Mouse (Mus musculus) induced T-regulatory cell, adult 2 months (primary cell): ENCODE data around the gene Nacad.
A peak's percentile ranks its signal among the peaks of the same experiment; 100 is the strongest.

Experiments used
- DNase-seq: peaks from one replicate; pipeline ENCODE4 v3.0.0-alpha.2; 2012; ENCODE audit warnings: low read depth

Gene Nacad

DNA sequence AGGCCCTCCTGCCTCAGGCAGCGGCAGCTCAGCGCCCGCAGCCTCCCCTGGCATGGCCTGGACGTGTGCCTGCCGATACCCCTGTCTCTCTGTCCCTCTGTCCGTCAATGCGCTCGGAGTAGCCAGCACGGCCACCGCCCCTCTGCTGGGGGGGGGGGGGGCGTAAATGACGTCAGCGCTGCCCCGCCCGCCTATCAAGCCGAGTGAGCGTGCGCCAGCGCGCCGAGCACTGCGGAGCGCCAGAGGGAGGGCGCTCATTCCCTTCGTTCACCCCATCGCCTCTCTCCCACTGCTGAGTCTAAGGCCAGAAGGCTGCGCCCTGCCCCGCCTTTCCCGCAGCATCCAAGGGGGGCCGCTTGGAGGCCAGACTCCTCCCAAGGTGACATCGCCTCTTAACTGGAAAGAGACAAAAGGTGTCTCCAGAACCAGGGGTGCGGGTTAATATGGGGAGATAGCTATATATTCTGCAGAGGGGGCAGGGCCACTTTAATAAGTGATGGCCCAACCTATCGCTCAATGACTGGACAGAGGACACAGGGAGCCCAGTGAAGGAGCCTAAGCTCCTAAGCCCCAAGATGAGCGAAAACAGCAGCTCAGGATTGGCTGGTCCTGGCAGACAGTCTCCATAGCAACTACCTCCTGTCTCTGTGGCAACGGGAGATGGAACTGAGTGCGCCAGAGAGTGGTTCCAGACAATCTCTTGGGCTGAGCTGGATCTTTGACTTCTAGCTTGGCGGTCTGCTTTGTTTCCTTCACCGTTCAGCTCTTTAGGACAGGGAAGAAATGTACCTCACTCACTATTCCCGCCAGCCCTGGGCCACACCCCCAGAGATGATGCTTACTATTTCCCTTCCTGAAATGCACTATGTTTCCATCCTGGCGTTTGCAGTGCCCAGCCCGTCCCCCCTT lies at the start of gene Nacad:
TSS of gene Nacad (minus strand) at position 563 of the 909 bp plus-strand sequence.
- peak; percentile 43 for DNase-seq

DNA sequence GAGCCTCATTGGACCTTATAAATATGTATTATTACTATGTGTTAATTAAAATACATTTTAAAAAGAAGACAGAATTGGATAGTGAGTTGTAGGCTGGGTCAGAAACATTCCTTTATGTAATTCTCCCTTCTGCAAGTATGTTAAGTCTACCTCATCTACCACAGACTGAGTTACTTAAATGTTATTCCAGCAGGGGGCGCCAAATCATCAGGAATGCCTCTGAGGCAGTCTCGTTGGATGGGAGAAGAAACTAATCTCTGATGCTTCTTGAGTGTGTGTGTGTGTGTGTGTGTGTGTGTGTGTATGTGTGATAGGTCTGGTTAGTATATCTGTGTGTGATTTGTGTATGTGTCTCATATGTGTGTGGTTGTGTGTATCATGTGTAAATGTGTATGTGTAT lies 49.0 kb upstream of the Nacad start:
- DNase-seq: peak; percentile 95

DNA sequence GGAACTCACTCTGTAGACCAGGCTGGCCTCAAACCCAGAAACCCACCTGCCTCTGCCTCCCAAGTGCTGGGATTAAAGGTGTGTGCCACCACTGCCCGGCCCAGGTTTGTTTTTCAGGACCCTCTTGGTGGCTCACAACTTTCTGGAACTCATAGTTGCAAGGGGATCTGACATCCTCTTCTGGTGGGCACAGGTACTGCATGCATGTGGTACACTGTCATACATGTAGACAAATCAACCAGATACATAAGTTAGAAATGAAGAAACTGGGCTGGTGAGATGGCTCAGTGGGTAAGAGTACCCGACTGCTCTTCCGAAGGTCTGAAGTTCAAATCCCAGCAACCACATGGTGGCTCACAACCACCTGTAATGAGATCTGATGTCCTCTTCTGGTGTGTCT lies 47.1 kb upstream of the Nacad start:
- peak; percentile 50 for DNase-seq

DNA sequence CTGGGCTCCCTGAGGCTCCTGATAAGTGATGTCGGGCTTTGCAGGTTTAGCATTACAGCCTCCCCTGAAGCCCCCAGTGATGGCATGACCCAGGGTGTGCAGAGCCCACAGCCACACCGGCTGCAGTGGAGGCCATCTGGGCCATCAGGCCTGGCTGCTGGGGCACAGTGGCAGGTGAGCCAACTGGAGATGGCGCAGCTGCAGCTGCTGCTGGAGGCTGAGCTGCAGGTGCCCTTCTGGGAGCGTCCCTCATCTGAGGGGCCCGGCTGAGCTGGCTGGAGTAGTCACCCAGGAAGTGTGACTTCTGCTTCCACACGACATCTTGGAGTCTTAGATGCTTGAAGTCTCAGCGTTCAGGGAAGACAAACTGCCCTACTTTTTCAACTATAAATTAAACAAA lies 44.7 kb upstream of the Nacad start:
- no peak for DNase-seq

DNA sequence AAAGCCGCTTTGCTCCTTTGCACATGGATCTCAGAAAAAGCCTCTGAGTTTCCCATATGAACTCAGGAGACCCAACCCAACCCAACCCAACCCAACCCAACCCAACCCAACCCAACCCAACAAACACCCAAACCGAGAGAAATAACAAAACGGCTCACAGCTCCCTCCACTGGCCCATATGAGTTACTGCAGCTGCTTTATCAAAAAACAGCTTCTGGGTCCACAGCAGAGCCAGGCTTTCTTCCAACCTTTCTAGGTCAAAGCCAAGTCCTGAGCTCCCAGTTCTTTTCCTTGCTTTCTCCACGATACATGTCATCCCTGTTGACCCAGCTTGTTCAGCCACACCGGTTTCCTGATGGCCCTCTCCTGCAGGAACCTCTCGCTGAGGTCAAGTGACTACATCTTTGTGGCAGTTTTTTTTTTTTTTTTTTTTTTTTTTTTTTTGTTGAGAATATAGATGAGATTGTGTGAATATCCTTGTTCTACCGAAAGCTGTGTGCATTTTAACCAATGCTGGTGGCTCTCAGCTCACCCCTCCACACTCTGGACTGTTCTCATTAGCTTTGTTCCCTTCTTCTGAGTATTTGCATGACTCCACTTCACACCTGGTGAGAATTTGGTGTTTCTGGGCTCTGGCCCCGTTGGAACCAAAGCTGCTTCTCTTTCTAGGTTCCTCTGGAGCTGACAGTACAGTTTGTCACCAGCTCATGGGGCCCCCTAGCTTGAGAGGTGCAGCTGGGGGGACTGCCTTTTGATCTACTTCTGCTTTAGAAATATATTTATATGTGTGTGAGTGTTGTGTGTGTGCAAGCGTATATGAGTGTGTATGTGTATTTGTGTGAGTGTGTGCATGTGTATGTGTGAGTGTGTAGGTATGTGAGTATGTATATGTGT lies 42.2 kb upstream of the Nacad start:
- DNase-seq: peak; percentile 42

DNA sequence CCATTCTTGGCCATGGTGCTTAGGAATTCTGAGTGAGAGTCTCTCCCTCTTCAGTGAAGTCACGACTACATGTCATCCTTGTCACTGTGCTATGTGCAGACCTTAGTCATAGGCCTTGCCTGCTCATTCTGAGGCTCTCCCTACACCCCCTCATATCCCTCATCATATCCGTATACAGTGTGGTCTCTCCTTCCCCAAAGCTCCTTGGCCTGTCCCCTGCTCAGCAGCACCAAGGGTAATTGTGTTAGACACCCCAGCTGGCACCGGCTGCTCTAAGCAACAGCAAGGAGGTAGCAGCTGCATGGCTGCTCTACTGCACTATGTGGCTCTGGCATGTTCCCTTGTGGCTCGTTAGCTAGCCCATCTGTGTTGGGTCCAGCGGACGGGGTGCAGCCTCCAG lies 38.7 kb upstream of the Nacad start:
- no peak for DNase-seq

DNA sequence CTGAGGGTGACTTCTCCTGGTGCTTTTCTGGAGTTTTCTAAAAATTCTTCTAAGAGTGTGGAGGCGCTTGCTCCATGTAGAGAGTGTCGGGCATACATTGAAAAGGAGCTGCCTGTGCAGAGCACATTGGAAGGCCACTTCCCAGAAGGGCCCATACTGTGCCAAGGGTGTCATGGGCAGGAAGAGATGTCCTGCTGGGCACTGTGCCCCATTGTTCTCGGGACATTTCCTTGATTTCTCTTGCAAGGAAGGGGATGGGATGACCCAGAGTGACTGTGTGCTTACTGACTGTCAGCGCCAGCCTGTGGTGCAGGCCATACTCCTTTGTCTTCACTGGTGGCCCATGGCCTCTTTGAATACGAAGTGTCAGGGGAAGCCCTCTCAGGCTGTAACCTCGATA lies 33.2 kb upstream of the Nacad start:
- no peak for DNase-seq

DNA sequence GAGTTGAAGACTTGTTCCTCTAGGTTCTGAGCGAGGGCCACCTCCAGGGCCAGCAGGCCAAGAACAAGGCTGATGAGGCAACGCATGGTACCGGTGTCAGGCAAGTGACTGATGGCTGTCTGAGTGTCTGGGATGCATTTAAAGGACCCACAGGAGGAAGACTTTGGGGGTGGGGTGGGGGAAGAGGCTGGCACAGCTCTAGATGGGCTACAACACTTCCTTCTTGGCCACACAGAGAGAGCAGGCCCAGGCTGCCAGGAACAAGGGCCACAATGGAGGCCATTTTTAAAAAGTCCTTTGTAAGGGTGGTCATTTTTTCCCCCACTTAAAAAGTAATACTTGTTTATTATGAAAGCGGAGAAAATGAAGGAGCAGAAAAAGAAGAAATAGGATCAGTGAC lies 32.7 kb upstream of the Nacad start, which contains the start of gene Wap:
TSS of gene Wap (minus strand) at position 101 of the 400 bp plus-strand sequence.
- DNase-seq: no peak

DNA sequence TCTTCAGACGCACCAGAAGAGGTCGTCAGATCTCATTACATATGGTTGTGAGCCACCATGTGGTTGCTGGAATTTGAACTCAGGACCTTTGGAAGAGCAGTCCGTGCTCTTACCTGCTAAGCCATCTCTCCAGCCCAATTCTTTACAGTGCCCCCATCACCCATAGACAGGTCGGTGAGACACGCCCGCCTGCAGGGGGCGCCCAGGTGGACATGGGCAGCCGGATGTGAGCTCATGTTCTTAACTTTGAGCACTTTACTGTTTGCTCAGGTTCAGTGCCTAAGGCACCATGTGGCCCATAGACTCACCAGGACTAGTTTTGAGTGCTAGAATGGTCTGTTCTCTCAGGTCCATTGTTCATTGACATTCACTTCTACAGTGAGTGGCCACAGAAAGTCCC lies 30.3 kb upstream of the Nacad start:
- peak; percentile 58 for DNase-seq

DNA sequence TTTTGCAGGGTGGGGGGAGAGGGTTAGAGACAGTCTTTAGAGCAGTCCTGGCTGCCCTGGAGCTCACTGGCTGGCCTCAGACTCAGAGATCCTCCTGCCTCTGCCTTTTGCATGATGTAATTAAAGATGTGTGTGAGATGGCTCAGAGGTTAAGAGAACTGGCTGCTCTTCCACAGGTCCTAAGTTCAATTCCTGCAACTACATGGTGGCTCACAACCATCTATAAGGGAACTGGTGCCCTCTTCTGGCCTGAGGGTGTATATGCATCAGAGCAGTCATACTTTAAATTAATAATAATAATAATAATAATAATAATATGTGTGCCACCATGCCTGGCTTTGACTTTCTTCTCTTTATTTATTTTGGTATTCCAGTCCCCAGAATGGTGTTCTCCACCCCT lies 23.8 kb upstream of the Nacad start:
- DNase-seq: peak; percentile 76

DNA sequence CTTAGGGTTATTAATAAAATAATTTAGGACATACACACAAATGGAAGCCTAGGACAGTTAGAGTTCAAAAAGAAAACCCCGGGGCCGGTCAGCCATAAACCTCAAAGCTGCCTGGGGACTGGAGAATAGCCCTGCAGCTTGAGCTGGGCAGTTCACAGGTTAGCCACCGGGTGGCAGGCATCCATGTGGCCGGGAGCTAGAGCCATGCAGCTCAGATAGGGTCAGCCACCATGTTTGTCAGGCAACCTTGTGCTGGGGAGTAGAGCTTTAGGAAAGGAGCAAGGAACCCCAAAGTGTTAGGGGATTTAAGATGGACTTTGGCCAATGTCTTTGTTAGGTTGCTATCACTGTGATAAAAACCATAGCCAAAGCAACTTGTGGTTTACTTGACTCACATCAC lies 22.7 kb upstream of the Nacad start:
- peak; percentile 73 for DNase-seq

DNA sequence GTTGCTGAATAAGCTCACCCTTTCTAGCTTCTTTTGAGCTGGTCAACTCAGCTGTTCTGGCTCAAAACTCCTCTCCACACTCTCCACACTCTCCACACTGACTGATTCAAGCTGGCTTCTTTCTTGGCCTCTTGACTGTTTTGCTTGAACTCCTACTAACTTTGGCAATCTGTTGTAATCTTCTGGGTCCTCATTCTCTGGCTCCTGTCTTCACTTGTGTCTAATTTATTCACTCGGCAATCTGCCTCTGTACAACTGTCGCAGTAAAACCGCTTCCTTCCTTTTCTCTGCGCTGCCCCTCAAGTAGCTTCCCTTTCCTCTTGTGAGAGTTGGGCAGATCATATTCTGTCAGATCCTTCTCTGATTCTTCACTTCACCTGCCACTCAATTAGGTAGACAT lies 21.9 kb upstream of the Nacad start:
- DNase-seq: peak; percentile 77

DNA sequence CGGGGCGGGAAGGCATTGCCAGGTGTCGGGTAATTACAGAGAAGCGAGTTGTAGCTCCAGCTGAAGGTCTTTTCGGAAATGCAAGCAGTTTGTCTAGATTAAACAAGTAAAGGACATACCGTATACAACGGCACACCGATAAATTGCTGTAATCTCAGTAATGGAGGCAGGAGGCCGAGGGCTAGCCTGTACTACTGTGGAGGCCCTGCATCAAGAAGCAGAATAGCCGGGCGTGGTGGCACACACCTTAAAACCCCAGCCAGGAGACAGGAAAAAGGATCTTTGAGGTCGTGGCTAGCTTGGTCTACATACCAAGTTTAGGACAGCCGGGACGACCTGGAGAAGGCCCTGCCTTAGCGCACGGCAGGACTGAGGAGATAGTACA lies 20.5 kb upstream of the Nacad start:
- DNase-seq: no peak

DNA sequence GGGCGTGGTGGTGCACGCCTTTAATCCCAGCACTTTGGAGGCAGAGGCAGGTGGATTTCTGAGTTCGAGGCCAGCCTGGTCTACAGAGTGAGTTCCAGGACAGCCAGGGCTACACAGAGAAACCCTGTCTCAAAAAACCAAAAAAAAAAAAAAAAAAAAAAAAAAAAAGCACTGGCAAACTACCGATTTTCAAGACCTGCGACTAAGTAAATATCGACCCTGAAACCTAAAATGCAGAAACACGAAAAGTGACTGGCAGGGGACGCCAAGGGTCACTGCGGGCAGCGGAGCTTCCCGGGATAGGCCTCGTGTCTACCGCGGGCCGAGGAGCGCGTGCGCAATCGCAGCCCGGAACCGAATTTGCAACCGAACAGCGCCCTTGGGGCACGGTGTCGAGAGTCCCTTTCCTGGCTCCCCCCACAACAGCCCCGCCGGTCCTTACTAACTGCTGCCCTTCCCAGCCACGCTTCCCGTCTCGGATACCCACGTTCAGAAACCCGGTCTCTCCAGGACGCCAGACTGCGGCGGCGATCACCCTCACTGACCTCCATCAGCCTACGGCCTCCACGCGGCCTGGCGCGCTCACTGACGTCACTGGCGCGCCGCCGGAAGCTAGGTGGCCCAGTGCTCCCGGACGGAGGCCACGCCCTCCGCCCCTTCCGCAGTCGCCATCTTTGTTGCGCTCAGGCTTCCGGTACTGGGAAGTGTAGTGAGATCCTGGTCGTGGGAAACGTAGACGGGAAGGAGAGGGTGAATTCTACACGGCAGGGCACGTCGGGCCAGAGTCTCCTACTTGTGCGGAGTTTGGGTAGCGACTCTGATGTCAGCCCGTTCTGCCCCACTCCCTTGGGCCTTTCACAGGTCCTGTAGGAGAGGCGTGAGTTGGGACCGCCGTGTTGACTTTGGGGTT lies 19.9 kb upstream of the Nacad start, which contains the start of gene Tbrg4:
TSS of gene Tbrg4 (minus strand) at position 590 of the 910 bp plus-strand sequence.
- DNase-seq: peak; percentile 97

DNA sequence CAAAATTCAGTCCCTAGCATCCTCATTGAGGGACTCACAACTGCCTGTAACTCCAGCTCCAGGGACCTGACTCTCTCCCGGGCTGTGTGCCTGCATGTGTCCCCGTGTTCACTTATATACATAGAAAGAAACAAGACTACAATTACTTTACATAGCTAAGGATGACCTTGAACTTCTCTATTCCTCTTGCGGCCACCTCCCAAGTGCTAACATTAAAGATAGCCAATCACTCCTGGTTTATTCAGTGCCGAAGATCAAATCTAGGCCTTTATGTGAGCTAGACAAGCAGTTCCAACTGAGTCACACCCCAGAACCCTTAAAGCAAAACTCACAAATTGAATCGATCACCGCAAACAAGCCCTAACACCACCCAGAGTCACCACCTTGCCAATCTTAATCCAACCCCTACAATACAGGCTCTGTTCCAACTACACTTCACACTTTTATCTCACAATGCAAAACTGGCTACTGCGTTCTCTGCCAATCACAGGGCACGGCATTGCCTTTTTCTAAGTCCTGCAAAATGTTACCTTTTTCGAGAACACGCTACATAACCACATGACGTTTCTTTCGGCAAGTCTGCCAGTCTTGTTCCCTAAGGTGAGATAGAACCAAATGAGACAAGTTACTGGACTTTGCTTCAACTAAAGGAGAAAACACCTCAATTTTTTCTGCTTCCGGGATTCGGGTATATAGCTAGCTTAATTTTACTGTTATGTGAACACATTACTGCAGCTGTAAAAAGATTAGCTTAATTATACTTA lies 18.9 kb upstream of the Nacad start:
- DNase-seq: peak; percentile 39

DNA sequence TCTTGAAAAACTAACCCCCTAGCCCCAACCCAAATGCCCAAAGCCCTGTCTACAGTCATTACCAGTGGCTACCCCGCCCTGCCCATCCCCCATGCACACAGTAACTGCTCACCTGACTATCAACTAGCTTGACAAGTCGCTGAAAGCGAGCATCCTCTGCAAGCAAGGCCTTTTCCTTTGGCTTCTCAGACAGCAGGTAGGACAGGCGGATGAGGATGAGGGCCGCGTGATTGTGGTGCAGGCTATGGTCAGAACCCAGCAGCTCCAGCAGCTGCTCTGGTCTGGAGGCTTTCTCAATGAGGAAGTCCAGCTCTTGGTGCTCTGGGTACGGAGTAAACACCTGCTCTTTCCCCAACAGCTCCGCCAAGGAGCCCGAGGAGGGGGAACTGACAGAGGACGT lies 17.9 kb upstream of the Nacad start:
- no peak for DNase-seq

DNA sequence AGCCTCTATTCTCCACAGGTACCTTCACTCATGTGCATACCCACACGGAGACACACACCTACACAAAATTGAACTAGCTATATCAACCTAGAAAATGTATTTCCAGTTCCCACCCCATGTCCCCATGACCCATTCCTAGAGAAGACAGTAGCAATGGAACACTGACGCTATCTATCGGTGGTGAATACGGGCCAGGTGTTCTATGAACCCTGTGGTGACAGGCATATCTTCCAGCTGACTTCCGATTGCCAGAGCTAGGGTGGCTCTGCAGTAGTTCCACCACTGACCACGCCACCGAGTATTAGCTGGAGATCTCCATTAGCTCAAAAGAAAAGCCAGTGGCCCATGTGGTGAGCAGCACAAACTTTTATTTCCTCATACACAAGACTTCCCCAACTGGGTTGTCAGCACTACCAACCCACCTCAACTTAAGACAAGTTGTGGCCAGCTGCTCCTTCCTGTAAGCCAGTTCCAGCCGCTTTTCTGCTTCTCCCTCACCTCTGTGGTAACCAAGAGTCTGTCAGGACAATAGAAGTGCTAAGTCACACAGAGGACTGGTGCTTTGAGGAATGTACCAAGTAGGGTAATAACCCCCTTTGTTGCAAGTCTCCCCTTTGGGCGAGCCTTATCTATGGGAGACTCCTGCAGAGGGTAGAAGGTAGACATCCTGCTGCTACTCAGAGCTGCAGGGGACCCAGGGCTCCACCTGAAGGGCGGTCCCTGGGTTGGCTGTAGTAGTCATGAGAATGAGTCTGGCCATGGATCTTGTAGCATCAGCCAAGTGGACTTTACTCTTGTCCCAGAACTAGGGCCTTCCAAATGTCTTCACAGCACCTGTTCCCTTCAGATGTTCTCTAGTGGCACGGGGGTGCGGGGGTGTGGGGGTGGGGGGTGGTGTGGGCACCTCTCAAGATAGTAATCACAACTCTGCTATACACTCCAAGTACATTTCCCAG lies 9.7 kb upstream of the Nacad start:
- DNase-seq: no peak

DNA sequence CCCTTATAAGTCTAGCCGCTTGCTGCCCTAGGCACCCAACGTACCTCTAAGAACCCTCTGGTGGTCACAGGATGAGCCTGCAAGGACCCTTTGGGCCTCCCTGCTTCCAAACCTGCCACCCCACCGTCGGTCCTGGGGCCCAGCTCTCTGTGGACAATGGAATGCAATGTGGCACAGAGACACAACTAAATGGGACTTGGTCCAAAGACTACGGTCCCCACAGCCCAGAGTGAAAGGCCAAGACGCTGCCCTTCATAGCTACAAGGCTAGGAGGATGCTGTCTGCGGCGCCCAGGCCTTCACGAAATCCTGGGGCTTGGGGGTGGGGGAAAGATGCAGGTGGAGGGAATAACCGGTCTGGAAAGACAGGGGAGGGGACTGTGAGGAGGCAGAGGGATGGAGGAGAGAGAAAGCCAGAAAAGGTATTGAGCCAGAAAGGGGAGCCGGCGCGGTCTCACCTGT lies 802 bp downstream of the Nacad start:
- peak; percentile 39 for DNase-seq

DNA sequence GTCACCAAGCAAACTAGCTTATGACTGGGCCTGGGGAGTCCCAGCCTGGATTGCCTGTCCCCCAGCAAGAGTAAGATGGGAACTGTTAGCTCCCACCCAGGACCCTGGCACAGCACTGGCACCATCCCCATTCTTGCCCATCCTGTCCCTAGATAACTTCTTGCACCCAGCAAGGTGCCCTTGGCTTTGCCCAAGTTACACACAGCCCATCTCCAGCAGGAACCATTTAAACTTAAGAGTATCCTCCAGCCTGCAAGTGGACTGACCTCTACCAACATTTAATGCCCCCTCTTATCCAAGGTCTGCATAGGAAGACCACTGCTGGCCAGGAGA lies 1.3 kb downstream of the Nacad start:
- DNase-seq: no peak
